Mouse (Mus musculus) kidney, adult 2 months (tissue): ENCODE data around the gene Gm28048.

Experiments used
- CTCF ChIP-seq: fragments of 200-500 bp; conservative IDR thresholded peaks from 2 replicates; pipeline ENCODE4 v1.5.1; 2011; ENCODE audit warnings: low read depth, mild to moderate bottlenecking, control low read depth, low read length, moderate library complexity, mixed read lengths; ENCODE audit not compliant: insufficient read depth, insufficient read length
- POLR2A ChIP-seq: fragments of 200-500 bp; IDR thresholded peaks from one replicate; pipeline ENCODE4 v1.6.1; 2011; ENCODE audit warnings: low read depth, low read length, control low read depth

DNA sequence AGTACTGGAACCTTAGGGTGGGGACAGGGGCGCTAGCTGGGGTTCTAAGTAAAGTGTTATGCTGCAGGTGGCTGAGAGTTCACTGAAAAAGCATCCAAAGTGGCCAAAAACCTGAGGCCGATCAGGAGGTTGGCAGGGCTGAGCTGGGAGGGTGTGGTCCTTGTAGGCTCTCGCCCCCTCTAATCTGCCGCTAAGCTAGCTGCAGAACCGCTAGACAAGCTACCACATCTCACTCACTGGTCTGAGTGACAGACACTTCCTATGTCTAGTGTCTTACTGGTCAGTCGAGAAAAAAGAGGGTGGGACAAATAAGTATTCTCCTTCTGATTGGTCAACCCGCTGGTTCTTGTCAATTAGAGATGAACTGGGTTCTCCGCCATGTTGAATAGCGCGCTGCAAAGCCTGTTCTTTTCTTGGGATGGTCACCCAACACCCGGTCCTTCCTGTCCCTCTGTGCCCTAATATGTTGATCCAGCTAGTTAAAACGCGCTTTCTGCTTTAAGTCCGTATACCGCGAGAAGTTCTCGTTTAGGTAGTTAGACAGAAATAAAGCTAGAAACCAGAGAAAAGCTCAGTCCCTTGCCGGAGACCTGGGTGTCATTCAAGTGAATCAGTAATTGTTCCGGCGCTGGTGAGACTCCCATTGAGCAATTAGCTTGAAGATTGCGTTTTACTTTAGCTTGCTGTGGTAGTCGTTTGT lies 25.7 kb upstream of the Gm28048 start, which contains the start of gene Fam161a:
- no peak for TF ChIP-seq CTCF
- TF ChIP-seq POLR2A = no peak
